Mouse (Mus musculus): Measurements from ENCODE around the gene Ttc7b. TPM values are rescaled to one million over a fixed set of nuclear protein-coding genes. Genes with fewer than 3 reads are reported as not detected.
A peak's percentile ranks its signal among the peaks of the same experiment; 100 is the strongest.

Ttc7b gene
- total RNA-seq, 1 experiment = 19.0 TPM

GRCm38 (mm10) chr12:100542076-100542475 is 21.4 kb upstream of the Ttc7b start:
- H3K4me1 ChIP-seq (ENCODE audit: control insufficient read depth in 2 of 2, insufficient read depth in 2 of 2, low read length in 2 of 2, poor library complexity in 1 of 2) = peaks cover 0 to 2% of the 10 kb centered on the region in 2 experiments; a peak in 1 of 4 replicates
- no peak for DNase-seq (ENCODE audit: low read depth, low spot score)
- no peak overlapping the region for H3K9ac ChIP-seq (ENCODE audit: insufficient read depth, low read depth, low read length, poor library complexity, severe bottlenecking)
- no peaks in the 10 kb centered on the region for H3K36me3 ChIP-seq (ENCODE audit: control insufficient read depth, insufficient read depth, low read length, poor library complexity, severe bottlenecking)
- H3K4me3 ChIP-seq (ENCODE audit: insufficient read depth in 1 of 2, low read depth in 1 of 2, low read length in 2 of 2, poor library complexity in 1 of 2, severe bottlenecking in 1 of 2) = no peak overlapping the region
- TF ChIP-seq ZC3H11A (IDR thresholded peaks at IDR 0.05; ENCODE audit: borderline replicate concordance, low read depth, low read length) (no peak), ZNF384 (IDR thresholded peaks at IDR 0.05; ENCODE audit: low read depth, low read length) (no peak), CHD2 (IDR thresholded peaks at IDR 0.05; ENCODE audit: low read depth, low read length) (no peak), HCFC1 (IDR thresholded peaks at IDR 0.05; ENCODE audit: borderline replicate concordance, insufficient read depth, low read length) (no peak), MAFK (IDR thresholded peaks at IDR 0.05; ENCODE audit: insufficient read depth, low read depth, low read length) (no peak)
- H3K27ac ChIP-seq (ENCODE audit: insufficient read depth, low read depth, low read length, poor library complexity, severe bottlenecking) = no peak overlapping the region
- no peaks in the 10 kb centered on the region for H3K9me3 ChIP-seq (ENCODE audit: control insufficient read depth, insufficient read depth, low read depth, low read length)
- in situ Hi-C loops (cut with MboI; ENCODE audit: low sequenced_read_pairs in 2 of 2, unreplicated experiment in 2 of 2) = no loop called here

GRCm38 (mm10) chr12:100539158-100539714 is 18.6 kb upstream of the Ttc7b start:
- no peaks in the 10 kb centered on the region for H3K9me3 ChIP-seq (ENCODE audit: control insufficient read depth, insufficient read depth, low read depth, low read length)
- DNase-seq (ENCODE audit: low read depth, low spot score) = no peak
- H3K27ac ChIP-seq (ENCODE audit: insufficient read depth, low read depth, low read length, poor library complexity, severe bottlenecking) = no peak overlapping the region
- no peak overlapping the region for H3K9ac ChIP-seq (ENCODE audit: insufficient read depth, low read depth, low read length, poor library complexity, severe bottlenecking)
- in situ Hi-C loops (cut with MboI; ENCODE audit: low sequenced_read_pairs in 2 of 2, unreplicated experiment in 2 of 2) = no loop called here
- no peak for TF ChIP-seq ZC3H11A (IDR thresholded peaks at IDR 0.05; ENCODE audit: borderline replicate concordance, low read depth, low read length)
- no peak for TF ChIP-seq CHD2 (IDR thresholded peaks at IDR 0.05; ENCODE audit: low read depth, low read length)
- TF ChIP-seq HCFC1 (IDR thresholded peaks at IDR 0.05; ENCODE audit: borderline replicate concordance, insufficient read depth, low read length) = no peak
- no peak for TF ChIP-seq ZNF384 (IDR thresholded peaks at IDR 0.05; ENCODE audit: low read depth, low read length)
- TF ChIP-seq MAFK (IDR thresholded peaks at IDR 0.05; ENCODE audit: insufficient read depth, low read depth, low read length) = no peak
- peaks cover 11 to 21% of the 10 kb centered on the region in 2 experiments for H3K4me1 ChIP-seq (ENCODE audit: control insufficient read depth in 2 of 2, insufficient read depth in 2 of 2, low read length in 2 of 2, poor library complexity in 1 of 2)
- no peak overlapping the region for H3K4me3 ChIP-seq (ENCODE audit: insufficient read depth in 1 of 2, low read depth in 1 of 2, low read length in 2 of 2, poor library complexity in 1 of 2, severe bottlenecking in 1 of 2)
- H3K36me3 ChIP-seq (ENCODE audit: control insufficient read depth, insufficient read depth, low read length, poor library complexity, severe bottlenecking) = no peaks in the 10 kb centered on the region

- no peak for TF ChIP-seq MAFK (IDR thresholded peaks at IDR 0.05; ENCODE audit: insufficient read depth, low read depth, low read length)
- no peak for TF ChIP-seq ZNF384 (IDR thresholded peaks at IDR 0.05; ENCODE audit: low read depth, low read length)
- TF ChIP-seq CHD2 (IDR thresholded peaks at IDR 0.05; ENCODE audit: low read depth, low read length) = no peak
- no peak for TF ChIP-seq ZC3H11A (IDR thresholded peaks at IDR 0.05; ENCODE audit: borderline replicate concordance, low read depth, low read length)
- TF ChIP-seq HCFC1 (IDR thresholded peaks at IDR 0.05; ENCODE audit: borderline replicate concordance, insufficient read depth, low read length) = no peak
- Histone ChIP-seq H3K9ac (ENCODE audit: insufficient read depth, low read depth, low read length, poor library complexity, severe bottlenecking) (no peak overlapping the region), H3K4me1 (ENCODE audit: control insufficient read depth in 2 of 2, insufficient read depth in 2 of 2, low read length in 2 of 2, poor library complexity in 1 of 2) (peaks cover 11 to 21% of the 10 kb centered on the region in 2 experiments), H3K27ac (ENCODE audit: insufficient read depth, low read depth, low read length, poor library complexity, severe bottlenecking) (no peak overlapping the region), H3K36me3 (ENCODE audit: control insufficient read depth, insufficient read depth, low read length, poor library complexity, severe bottlenecking) (no peaks in the 10 kb centered on the region), H3K9me3 (ENCODE audit: control insufficient read depth, insufficient read depth, low read depth, low read length) (no peaks in the 10 kb centered on the region), H3K4me3 (ENCODE audit: insufficient read depth in 1 of 2, low read depth in 1 of 2, low read length in 2 of 2, poor library complexity in 1 of 2, severe bottlenecking in 1 of 2) (no peak overlapping the region)
- DNase-seq (ENCODE audit: low read depth, low spot score) = no peak
- in situ Hi-C loops (cut with MboI; ENCODE audit: low sequenced_read_pairs in 2 of 2, unreplicated experiment in 2 of 2) = no loop called here
Observed at GRCm38 (mm10) chr12:100538445-100539157, 18.0 kb upstream of the Ttc7b start.

- Histone ChIP-seq H3K9me3 (ENCODE audit: control insufficient read depth, insufficient read depth, low read depth, low read length) (no peaks in the 10 kb centered on the region), H3K27ac (ENCODE audit: insufficient read depth, low read depth, low read length, poor library complexity, severe bottlenecking) (no peak overlapping the region), H3K9ac (ENCODE audit: insufficient read depth, low read depth, low read length, poor library complexity, severe bottlenecking) (no peak overlapping the region), H3K4me1 (ENCODE audit: control insufficient read depth in 2 of 2, insufficient read depth in 2 of 2, low read length in 2 of 2, poor library complexity in 1 of 2) (peaks cover 18 to 29% of the 10 kb centered on the region in 2 experiments), H3K4me3 (ENCODE audit: insufficient read depth in 1 of 2, low read depth in 1 of 2, low read length in 2 of 2, poor library complexity in 1 of 2, severe bottlenecking in 1 of 2) (0 out of 4 replicates have a peak overlapping the region, but pooled peaks of 1 of the 2 experiments have one; percentile 4), H3K36me3 (ENCODE audit: control insufficient read depth, insufficient read depth, low read length, poor library complexity, severe bottlenecking) (no peaks in the 10 kb centered on the region)
- TF ChIP-seq HCFC1 (IDR thresholded peaks at IDR 0.05; ENCODE audit: borderline replicate concordance, insufficient read depth, low read length) = no peak
- TF ChIP-seq MAFK (IDR thresholded peaks at IDR 0.05; ENCODE audit: insufficient read depth, low read depth, low read length) = no peak
- no peak for TF ChIP-seq ZC3H11A (IDR thresholded peaks at IDR 0.05; ENCODE audit: borderline replicate concordance, low read depth, low read length)
- TF ChIP-seq CHD2 (IDR thresholded peaks at IDR 0.05; ENCODE audit: low read depth, low read length) = no peak
- TF ChIP-seq ZNF384 (IDR thresholded peaks at IDR 0.05; ENCODE audit: low read depth, low read length) = no peak
- in situ Hi-C loops (cut with MboI; ENCODE audit: low sequenced_read_pairs in 2 of 2, unreplicated experiment in 2 of 2) = no loop called here
- no peak for DNase-seq (ENCODE audit: low read depth, low spot score)
Observed at GRCm38 (mm10) chr12:100537091-100537490, 16.5 kb upstream of the Ttc7b start.
